Mouse (Mus musculus): ENCODE measurements around the gene Tcf7l1.
A peak's percentile ranks its signal among the peaks of the same experiment; 100 is the strongest.

The Tcf7l1 gene

DNA sequence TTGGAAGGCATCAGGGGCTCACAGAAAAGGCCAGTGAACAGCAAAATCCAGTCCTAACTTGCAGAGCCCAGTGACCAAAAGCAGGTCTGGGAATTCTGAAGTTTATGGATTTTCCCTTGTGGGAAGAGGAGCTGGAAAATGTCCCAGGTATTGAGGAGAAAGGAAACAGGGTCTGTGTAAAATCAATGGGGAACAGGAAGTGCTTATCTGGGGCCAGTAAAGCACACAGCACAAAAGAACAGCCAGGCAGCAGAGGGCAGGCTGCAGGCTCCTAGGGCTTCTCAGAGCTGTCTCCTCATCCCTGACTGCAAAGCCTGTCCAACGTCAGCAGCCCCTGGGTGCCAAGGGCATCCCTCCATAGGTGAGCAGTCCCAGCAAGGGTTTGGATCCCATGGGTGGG is 126.1 kb downstream of the Tcf7l1 start:
- no peak for DNase-seq (ENCODE audit: low spot score in 2 of 2)

- no peak for DNase-seq (ENCODE audit: low spot score in 2 of 2)
These were observed 128.7 kb downstream of the Tcf7l1 start for GRCm38 (mm10) chr6:72660391-72660720.

DNA sequence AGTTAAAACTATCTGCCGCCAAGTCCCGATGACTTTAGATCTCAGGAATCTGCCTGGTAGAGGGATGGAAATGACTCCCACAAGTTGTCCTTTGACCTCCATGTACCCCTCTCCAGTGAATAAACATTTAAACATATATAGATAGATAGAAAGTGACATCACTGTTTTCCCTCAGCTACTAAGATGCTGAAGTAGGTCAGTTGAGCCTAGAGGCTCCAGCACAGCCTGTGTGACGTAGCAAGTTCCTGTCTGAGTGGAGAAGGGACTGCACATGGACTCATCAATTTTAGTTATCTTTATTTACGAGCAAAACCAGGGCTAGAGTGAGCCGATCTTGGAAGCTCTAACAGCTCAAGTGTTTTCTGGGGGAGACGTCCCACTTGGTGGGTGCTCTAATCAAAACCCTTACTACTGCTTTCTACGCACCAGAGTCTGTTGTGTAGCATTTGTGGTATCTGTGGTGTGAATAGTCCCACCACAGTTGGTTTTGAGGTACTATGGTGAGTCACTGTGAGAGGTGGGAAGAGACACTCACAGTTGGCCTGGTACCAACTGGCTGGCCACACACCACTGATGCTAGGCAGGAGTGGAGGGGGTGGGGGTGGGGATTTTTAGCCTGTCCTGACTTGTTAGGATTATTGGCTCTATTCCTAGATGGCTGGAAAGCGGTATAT is 129.2 kb downstream of the Tcf7l1 start:
- no peak for DNase-seq (ENCODE audit: low spot score in 2 of 2)

GRCm38 (mm10) chr6:72658006-72658405 is 131.0 kb downstream of the Tcf7l1 start:
- DNase-seq (ENCODE audit: low spot score in 2 of 2): peak in 1 of 2 experiments; percentile 49

GRCm38 (mm10) chr6:72656053-72656442 is 133.0 kb downstream of the Tcf7l1 start:
- DNase-seq (ENCODE audit: low spot score in 2 of 2): no peak

GRCm38 (mm10) chr6:72655309-72656052 is 133.6 kb downstream of the Tcf7l1 start:
- DNase-seq (ENCODE audit: low spot score in 2 of 2): no peak

DNA sequence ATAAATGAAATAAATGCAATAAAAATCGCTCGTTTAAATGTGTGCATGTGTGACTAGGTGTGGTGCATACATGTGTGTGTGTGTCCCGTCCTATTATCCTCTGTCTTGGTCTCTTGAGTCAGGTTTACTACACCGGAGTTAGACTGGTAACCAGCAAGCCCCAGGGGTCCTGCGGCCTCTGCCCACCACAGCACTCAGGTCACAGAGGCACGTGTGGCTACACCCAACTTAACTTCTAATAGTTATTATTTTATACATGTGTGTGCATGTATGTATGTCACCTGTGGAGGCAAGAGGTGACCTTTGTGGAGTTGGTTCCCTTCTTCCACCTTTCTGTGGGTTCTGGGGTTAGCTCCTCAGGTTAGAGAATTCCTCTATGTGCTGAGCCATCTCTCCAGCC is 134.7 kb downstream of the Tcf7l1 start:
- no peak for DNase-seq (ENCODE audit: low spot score in 2 of 2)

DNA sequence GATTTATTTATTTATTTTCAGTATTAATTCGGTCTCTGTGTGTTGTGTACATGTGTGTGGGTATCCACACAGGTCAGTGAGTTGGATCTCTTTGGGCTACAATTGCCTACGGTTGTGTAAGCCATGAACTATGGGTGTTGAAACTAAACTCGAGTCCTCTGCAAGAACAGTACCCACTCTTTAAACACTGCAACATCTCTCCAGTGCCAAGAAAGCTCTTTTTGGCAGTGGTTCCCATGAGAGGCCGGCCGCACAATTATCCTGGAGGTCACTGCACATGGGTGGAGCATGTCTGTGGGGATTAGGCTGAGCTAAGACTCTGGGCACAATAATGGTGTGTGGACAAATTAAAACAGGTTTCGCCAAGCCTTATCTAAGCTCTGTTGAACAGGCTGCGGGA is 135.6 kb downstream of the Tcf7l1 start:
- DNase-seq (ENCODE audit: low spot score in 2 of 2): no peak

- DNase-seq (ENCODE audit: low spot score in 2 of 2): no peak
These were observed 138.7 kb downstream of the Tcf7l1 start for GRCm38 (mm10) chr6:72650338-72650851.

DNA sequence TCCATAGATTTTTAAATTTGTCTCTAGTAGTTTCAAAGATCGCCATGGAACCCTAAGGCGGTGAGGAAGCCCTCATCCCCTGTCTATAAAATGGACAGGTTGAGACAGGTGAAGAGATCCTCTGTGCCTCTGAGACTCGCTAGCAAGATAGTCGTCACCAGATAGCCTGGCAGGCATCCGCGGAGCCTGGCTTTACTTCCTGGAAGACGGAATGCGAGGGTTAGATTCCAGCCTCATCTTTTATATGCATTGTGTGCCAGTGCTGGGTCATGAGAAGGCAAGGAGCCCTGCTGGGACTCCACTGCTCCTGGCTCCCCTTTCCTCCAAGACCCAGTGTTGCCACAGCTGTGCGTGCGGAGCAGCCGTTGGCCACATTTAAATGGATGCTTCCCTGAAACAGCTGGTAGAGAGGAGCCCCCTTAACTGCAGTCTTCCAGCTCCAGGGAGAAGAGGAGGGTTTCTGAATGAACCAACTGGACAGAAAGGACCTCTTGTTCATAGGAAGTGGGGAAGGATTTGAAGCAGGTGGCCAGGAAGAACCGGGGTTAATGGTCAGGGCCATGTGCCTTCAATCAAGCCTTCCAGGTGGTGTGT is 141.0 kb downstream of the Tcf7l1 start:
- no peak for DNase-seq (ENCODE audit: low spot score in 2 of 2)

GRCm38 (mm10) chr6:72647383-72647820 is 141.7 kb downstream of the Tcf7l1 start:
- peak; percentile 31 to 72 for DNase-seq (ENCODE audit: low spot score in 2 of 2)

- no peak for DNase-seq (ENCODE audit: low spot score in 2 of 2)
These were observed 143.7 kb downstream of the Tcf7l1 start for GRCm38 (mm10) chr6:72645364-72645763.

- no peak for DNase-seq (ENCODE audit: low spot score in 2 of 2)
These were observed 144.5 kb downstream of the Tcf7l1 start for GRCm38 (mm10) chr6:72644576-72644975.

GRCm38 (mm10) chr6:72641218-72641954 is 147.7 kb downstream of the Tcf7l1 start:
- DNase-seq (ENCODE audit: low spot score in 2 of 2): no peak

DNA sequence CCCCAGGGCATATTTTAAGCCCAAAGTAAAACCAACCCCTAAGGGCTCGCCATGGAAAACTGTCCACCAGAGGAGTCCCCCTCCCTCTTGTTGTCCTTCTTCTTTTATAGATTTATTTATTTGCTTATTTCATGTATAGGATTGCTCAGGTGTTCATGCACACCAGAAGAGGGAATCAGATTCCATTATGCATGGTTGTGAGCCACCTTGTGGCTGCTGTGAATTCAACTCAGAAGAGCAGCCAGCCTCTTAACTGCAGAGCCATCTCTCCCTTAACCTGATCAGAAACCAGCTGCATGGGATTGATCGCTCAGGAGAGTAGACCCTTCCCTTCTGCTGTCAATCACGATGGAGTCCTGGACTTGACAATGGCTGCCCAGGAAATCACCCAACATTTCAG is 152.1 kb downstream of the Tcf7l1 start:
- no peak for DNase-seq (ENCODE audit: low spot score in 2 of 2)

DNA sequence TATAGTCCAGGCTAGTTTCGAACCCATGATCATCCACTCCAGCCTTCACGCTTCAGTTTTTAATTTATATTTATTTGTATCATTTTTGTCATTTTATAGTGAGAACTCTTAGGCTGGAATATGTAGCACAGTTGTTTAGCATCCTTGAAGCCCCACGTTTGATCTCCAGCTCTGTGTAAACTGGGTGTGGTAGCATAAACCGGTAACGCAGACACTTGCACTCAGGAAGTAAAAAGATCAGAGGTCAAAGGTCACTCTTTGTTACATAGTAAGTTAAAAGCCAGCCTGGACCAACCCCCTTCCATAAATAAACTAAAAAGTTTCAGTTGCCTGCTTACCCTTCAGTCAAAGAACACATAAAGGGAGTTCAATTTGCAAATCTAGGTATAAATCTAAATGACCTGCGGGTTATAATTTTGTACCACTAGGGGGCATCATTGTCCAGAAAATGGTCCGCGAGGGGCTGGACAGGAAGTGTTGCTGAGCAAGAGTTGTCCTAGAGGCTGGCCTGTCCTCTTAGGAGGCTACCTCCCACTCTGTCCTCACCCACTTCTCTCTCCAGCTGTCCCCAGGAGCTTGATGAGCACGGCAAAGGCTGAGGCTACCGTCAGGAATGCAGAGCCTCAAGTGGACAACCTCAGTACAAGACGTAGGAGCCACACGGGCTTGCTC is 153.2 kb downstream of the Tcf7l1 start:
- peak; percentile 20 to 32 for DNase-seq (ENCODE audit: low spot score in 2 of 2)

DNA sequence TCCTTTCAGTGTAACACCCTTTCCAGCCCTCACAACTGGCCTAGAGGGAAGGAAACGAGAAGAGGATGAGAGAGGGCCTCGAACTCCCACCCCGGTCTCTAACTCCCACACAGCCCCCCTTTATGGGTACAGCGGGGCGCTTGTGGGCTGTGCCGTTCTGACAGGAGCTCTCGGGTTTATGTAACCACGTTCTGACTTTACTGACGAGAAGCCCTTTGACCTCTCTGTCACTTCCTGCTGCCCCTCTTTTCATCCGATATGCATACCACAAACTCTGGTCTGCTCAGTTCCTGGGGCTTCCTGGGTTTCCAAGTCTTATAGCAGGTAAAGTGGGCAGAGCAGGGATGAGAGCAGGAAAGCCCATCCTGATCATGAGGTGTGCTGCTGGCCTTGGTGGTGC is 154.7 kb downstream of the Tcf7l1 start:
- no peak for DNase-seq (ENCODE audit: low spot score in 2 of 2)

GRCm38 (mm10) chr6:72631700-72632099 is 157.4 kb downstream of the Tcf7l1 start:
- no peak for DNase-seq (ENCODE audit: low spot score in 2 of 2)

- DNase-seq (ENCODE audit: low spot score in 2 of 2): no peak
These were observed 158.1 kb downstream of the Tcf7l1 start for GRCm38 (mm10) chr6:72630961-72631360.

- no peak for DNase-seq (ENCODE audit: low spot score in 2 of 2)
These were observed 158.7 kb downstream of the Tcf7l1 start for GRCm38 (mm10) chr6:72630370-72630769.

- DNase-seq (ENCODE audit: low spot score in 2 of 2): no peak
These were observed 161.8 kb downstream of the Tcf7l1 start for GRCm38 (mm10) chr6:72627276-72627675.

GRCm38 (mm10) chr6:72626391-72626790 is 162.7 kb downstream of the Tcf7l1 start:
- no peak for DNase-seq (ENCODE audit: low spot score in 2 of 2)

All from spleen, postnatal 10 days (tissue).